Mouse (Mus musculus) hindbrain, embryonic 16.5 days (tissue): Measurements from ENCODE around the gene 1700010I14Rik. TPM values are rescaled to one million over a fixed set of nuclear protein-coding genes. Genes with fewer than 3 reads are reported as not detected.

ENCODE experiments used
- ATAC-seq: fragments of 200-750 bp; cut with Nextera tagmentation; 2 replicates; pipeline ENCODE4 v1.8.0; 2017; ENCODE audit warnings: moderate TSS enrichment, moderate library complexity
- H3K27ac ChIP-seq: fragments of 300-500 bp; sonication (generic); 2 replicates; pipeline ENCODE4 v1.5.1; 2014; ENCODE audit warnings: low read depth, mild to moderate bottlenecking, control low read depth, low read length, moderate library complexity
- H3K27me3 ChIP-seq: fragments of 300-500 bp; sonication (generic); replicated peaks from 2 replicates; pipeline ENCODE4 v1.6.1; 2014; ENCODE audit warnings: low read length; ENCODE audit not compliant: control insufficient read depth, insufficient read depth
- H3K36me3 ChIP-seq: fragments of 300-500 bp; sonication (generic); 2 replicates; pipeline ENCODE4 v1.6.1; 2014; ENCODE audit warnings: mild to moderate bottlenecking, low read length, moderate library complexity, mixed read lengths; ENCODE audit not compliant: control insufficient read depth, insufficient read depth
- H3K4me1 ChIP-seq: fragments of 300-500 bp; sonication (generic); 2 replicates; pipeline ENCODE4 v1.6.1; 2014; ENCODE audit warnings: low read depth, low read length; ENCODE audit not compliant: control insufficient read depth, insufficient read depth
- H3K4me2 ChIP-seq: fragments of 300-500 bp; sonication (generic); 2 replicates; pipeline ENCODE4 v1.6.1; 2014; ENCODE audit warnings: mild to moderate bottlenecking, low read length, control low read depth, moderate library complexity
- H3K4me3 ChIP-seq: fragments of 300-500 bp; sonication (generic); 2 replicates; pipeline ENCODE4 v1.5.1; 2014; ENCODE audit warnings: mild to moderate bottlenecking, low read length, control low read depth, moderate library complexity
- H3K9ac ChIP-seq: fragments of 300-500 bp; sonication (generic); 2 replicates; pipeline ENCODE4 v1.6.1; 2014; ENCODE audit warnings: low read depth, mild to moderate bottlenecking, control low read depth, low read length, moderate library complexity
- H3K9me3 ChIP-seq: fragments of 300-500 bp; sonication (generic); 2 replicates; pipeline ENCODE4 v1.6.1; 2014; ENCODE audit warnings: mild to moderate bottlenecking, low read length, moderate library complexity; ENCODE audit not compliant: control insufficient read depth
- WGBS: fragments of 180-500 bp; shearing (Covaris S2); extraction: QIAGEN DNeasy Blood & Tissue Kit; methylation state at CpG from one replicate; pipeline ENCODE4 v1.1.7; 2014; 5-methylcytosine and 5-hydroxymethylcytosine counted together
- polyA plus RNA-seq: library from polyadenylated mRNA; unstranded; fragments of >200 nt; fragmentation: Nextera tagmentation; extraction: Ambion mirVana; gene quantifications from 2 replicates; pipeline ENCODE4 v1.2.1, GENCODE M21; 2015

The 1700010I14Rik gene
- polyA plus RNA-seq: 2.4 TPM in 2 replicates

DNA sequence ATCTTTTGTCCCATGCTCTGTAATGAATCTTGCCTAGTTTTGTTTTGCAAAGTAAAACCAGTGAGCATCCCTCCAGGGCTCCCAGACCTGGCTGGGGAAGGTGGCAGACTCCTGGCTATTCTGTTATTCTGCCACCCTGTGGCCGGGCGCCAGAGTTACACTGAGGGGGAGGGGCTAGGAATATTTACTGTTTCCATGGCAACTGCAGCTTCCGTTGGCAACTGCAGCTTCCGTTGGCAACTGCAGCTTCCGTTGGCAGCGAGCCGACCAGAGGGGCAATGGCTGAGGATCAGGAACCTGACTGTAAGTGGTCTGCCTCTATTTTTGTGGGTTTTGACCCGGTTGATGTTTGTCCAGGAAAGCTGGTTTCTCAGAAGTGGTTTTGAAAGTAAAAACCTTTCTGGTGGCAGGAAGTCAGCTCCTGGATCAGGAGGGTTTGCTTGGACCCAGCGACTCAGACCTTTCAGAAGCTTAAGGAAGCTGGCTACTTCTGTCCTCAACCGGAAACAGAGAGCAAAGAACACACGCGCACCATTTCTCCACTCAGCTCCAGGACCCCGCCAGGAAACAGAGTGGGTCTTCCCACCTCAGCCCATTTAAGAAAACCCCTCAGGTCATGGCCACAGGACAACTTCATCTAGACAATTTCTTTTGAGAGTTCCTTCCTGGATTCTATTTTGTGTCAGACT, at the start of gene 1700010I14Rik:
1700010I14Rik (plus strand) TSS at position 215 of the 689 bp plus-strand sequence.
- H3K4me1 ChIP-seq: peaks cover 7% of the 10 kb centered on the region
- 0 out of 2 replicates have a peak within 1 kb of the TSS, but pooled peaks have one; percentile 11 for H3K9ac ChIP-seq
- H3K4me2 ChIP-seq: peak within 1 kb of the TSS; percentile 54
- peak within 1 kb of the TSS; percentile 38 for H3K4me3 ChIP-seq
- no peaks in the 10 kb centered on the region for H3K27me3 ChIP-seq
- ATAC-seq: peak; percentile 38; the same call in 1 of the 2 replicates
- 0 out of 2 replicates have a peak within 1 kb of the TSS, but pooled peaks have one; percentile 13 for H3K27ac ChIP-seq
- WGBS: 5% methylated on average over 13 of the region's 13 CpGs
- no peaks in the 10 kb centered on the region for H3K36me3 ChIP-seq
- H3K9me3 ChIP-seq: no peaks in the 10 kb centered on the region

DNA sequence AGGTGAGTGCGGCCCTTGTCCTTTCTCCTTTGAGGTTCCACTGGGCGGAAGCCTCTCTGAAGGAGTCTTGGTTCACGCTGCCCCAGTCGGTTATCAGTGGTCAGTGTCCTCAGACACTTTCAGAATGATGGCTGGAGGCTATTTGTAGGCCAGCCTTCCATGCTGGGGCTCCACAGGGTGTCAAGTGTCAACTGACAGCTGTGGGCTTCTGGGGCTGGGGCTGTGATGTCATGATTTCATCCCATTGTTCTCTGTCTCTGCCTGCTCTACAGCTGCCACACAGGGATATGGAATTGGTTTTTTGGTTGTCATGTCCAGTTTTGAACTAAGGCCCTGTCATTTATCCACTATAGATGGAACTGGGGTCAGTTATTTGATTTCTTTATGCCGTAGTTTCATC, 36.5 kb upstream of the 1700010I14Rik start:
- WGBS: 67% methylated on average over 5 of the region's 5 CpGs
- Histone ChIP-seq H3K9me3 (no peaks in the 10 kb centered on the region), H3K9ac (no peak overlapping the region), H3K4me3 (no peak overlapping the region), H3K27me3 (no peaks in the 10 kb centered on the region), H3K36me3 (peaks cover 7% of the 10 kb centered on the region), H3K4me2 (no peak overlapping the region), H3K27ac (no peak overlapping the region), H3K4me1 (no peaks in the 10 kb centered on the region)
- no peak for ATAC-seq

DNA sequence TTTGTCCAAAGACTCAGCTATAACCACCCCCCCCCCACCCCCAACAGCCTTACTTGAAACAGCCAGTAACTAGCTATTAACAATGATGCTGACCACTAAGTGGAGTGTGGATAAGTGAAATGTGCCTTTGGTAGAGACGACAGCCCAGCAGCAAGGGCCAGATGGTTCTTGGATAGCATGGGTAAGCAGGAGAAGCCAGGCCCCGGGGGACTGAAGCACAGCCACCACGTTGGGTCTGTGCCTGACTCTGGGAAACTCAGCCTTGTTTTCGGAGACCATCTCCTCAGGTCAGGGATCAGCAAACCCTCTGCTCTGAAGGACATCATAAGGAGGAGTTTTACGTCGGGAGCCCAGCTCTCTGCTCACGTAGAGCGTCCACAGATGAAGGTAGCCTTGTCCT, 35.2 kb upstream of the 1700010I14Rik start:
- Histone ChIP-seq H3K27me3 (no peaks in the 10 kb centered on the region), H3K9ac (no peak overlapping the region), H3K36me3 (peaks cover 7% of the 10 kb centered on the region), H3K4me2 (no peak overlapping the region), H3K9me3 (no peaks in the 10 kb centered on the region), H3K27ac (no peak overlapping the region), H3K4me1 (no peaks in the 10 kb centered on the region), H3K4me3 (no peak overlapping the region)
- ATAC-seq: no peak
- WGBS: 88% methylated on average over 8 of the region's 8 CpGs

DNA sequence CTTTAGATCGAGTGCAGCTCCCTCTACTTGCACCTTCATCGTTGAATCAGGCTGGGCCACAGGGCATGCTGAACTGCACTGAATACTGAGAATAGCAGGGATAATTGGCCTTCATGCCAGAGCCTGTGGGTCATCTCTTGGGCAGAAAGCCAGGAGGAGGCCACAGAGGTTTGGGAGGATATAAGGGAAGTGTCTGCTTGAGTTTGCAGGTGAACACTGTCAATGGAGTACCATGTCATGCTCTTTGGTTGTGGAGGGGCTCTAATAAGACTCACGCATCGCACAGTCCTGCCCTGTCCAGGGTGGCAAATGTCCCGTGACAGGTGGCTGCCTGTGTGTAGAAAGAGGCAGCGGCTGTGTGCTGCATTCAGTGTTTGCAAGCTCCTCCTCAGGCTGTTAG, 30.0 kb upstream of the 1700010I14Rik start:
- Histone ChIP-seq H3K4me3 (no peak overlapping the region), H3K36me3 (peaks cover 4% of the 10 kb centered on the region; the same call in 1 of the 2 replicates), H3K9ac (no peak overlapping the region), H3K9me3 (no peaks in the 10 kb centered on the region), H3K4me2 (no peak overlapping the region), H3K27me3 (no peaks in the 10 kb centered on the region), H3K4me1 (no peaks in the 10 kb centered on the region), H3K27ac (no peak overlapping the region)
- 80% methylated on average over 6 of the region's 6 CpGs for WGBS
- no peak for ATAC-seq

DNA sequence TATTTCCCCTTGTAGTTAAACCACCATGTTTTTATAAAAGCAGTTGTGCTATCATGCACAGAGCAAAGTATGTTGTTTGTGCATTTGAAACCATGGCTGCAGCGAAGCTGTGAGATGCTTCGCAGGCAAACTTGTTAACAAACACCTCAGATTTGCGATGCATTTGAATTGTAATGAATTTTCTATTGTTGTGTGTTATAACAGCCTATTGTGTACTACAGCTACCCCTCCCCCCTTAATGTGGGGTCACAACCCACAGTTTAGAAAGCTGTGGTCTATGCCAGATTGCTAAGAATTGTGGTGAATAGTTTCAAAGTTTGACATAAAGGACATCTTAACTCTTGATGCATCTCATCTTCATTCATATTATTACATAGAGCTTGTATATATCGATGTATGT, 27.7 kb upstream of the 1700010I14Rik start:
- Histone ChIP-seq H3K4me2 (no peak overlapping the region), H3K4me1 (no peaks in the 10 kb centered on the region), H3K4me3 (no peak overlapping the region), H3K9ac (no peak overlapping the region), H3K9me3 (no peaks in the 10 kb centered on the region), H3K27me3 (no peaks in the 10 kb centered on the region), H3K27ac (no peak overlapping the region), H3K36me3 (no peaks in the 10 kb centered on the region)
- 67% methylated on average over 4 of the region's 4 CpGs for WGBS
- ATAC-seq: no peak

DNA sequence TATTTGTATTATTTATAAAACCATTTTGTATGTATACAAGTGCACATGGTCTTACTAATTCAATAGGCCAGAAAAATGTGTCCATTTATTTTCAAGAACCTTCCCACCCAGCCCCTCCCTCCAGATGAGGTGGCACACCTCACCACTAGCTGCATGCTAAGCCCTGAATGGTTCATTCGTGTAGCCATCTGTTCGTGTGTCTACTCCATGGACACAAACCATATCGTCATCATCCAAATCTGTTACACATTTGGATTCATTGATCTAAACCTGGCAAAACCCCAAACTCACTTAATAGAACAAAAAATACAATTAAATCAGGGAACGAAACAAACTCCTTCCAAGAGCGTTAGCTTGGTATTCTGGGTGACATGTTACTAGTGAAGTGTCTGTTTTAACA, 27.0 kb upstream of the 1700010I14Rik start:
- H3K9me3 ChIP-seq: no peaks in the 10 kb centered on the region
- 54% methylated on average over 5 of the region's 5 CpGs for WGBS
- no peak overlapping the region for H3K4me3 ChIP-seq
- 0 out of 2 replicates have a peak, but pooled peaks cover 3% of the 10 kb centered on the region for H3K36me3 ChIP-seq
- H3K4me2 ChIP-seq: no peak overlapping the region
- H3K27me3 ChIP-seq: no peaks in the 10 kb centered on the region
- no peaks in the 10 kb centered on the region for H3K4me1 ChIP-seq
- no peak overlapping the region for H3K9ac ChIP-seq
- ATAC-seq: no peak
- no peak overlapping the region for H3K27ac ChIP-seq

DNA sequence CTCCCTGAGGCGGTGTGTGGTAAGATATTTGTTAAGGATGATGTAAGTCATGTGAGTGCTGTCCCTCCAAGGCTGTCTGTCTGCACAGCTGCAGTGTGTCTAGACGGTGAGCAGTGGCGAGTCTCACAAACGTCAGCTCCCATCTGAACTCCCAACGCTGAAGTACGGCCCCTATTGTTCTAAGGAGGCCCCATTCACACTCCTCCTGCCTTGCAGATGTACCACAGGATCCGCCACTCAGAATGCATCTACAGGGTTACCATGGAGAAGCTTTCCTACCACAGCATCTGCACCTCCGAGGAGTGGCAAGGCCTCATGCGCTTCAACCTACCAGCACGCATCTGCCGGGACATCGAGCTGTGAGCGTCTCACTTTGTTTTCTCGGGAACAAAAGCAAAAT, 26.5 kb upstream of the 1700010I14Rik start:
- ATAC-seq: no peak
- H3K27me3 ChIP-seq: no peaks in the 10 kb centered on the region
- WGBS: 32% methylated on average over 14 of the region's 14 CpGs
- H3K4me3 ChIP-seq: no peak overlapping the region
- no peak overlapping the region for H3K4me2 ChIP-seq
- peaks cover 6% of the 10 kb centered on the region; the same call in 1 of the 2 replicates for H3K36me3 ChIP-seq
- H3K9me3 ChIP-seq: no peaks in the 10 kb centered on the region
- H3K27ac ChIP-seq: no peak overlapping the region
- H3K9ac ChIP-seq: no peak overlapping the region
- no peaks in the 10 kb centered on the region for H3K4me1 ChIP-seq

DNA sequence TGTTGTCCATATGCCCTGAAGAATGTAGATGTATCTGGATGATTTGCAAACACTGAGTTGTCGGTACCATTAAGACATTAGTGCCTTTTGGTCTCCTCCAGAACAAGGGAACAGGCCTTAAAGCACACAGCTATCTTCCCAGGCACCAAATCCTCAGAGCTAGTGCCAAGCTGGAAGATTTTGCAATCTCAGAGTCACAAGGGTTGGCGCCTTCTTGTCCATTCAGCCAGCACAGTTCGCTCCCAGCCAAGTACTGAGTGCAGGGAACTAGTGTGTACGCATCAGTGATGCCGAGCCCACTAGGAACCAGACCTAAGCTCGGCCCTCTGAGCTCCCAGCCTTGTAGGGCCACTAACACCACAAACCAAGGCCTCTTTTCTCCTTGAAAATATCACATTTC, 23.0 kb upstream of the 1700010I14Rik start:
- Histone ChIP-seq H3K4me2 (no peak overlapping the region), H3K4me1 (no peaks in the 10 kb centered on the region), H3K4me3 (no peak overlapping the region), H3K36me3 (peaks cover 24% of the 10 kb centered on the region), H3K9me3 (no peaks in the 10 kb centered on the region), H3K27ac (no peak overlapping the region), H3K27me3 (no peaks in the 10 kb centered on the region), H3K9ac (no peak overlapping the region)
- 90% methylated on average over 6 of the region's 6 CpGs for WGBS
- no peak for ATAC-seq

DNA sequence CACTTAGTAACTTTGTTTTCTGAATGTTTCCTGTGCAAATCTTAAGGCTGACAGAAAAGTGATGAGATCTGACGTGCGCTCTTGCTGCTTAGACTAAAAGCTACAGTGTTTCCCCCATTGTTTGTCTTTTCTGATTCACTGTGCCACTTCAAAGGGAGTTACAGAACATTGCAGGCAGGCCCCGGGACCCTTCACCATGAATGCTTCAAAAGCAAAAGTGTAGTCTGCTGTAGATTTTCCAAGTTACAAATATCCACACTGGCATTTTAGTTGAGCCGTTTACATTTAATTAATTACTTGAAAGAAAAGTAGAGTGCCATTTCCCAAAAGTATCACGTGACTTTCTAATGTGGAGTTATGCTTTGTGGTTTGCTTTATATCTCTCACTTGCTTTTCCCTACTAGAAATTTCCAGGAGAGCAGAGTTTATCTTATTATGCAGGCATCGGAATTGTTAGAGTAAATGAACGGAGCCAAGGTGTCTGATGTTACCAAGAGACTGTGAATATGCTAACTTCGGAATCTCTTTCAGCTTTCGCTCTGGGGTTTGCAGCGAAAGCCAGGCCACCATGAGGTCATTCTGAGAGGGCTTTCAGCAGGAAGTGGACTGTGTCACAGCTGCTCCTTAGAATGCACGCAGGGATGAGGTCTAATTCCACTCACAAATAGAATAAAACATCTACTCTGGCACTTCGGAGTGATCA, 15.8 kb upstream of the 1700010I14Rik start:
- peaks cover 2% of the 10 kb centered on the region for H3K4me1 ChIP-seq
- H3K4me3 ChIP-seq: no peak overlapping the region
- ATAC-seq: no peak
- peaks cover 23% of the 10 kb centered on the region for H3K36me3 ChIP-seq
- no peak overlapping the region for H3K27ac ChIP-seq
- no peaks in the 10 kb centered on the region for H3K27me3 ChIP-seq
- H3K4me2 ChIP-seq: no peak overlapping the region
- H3K9ac ChIP-seq: no peak overlapping the region
- no peaks in the 10 kb centered on the region for H3K9me3 ChIP-seq
- 20% methylated on average over 12 of the region's 12 CpGs for WGBS
